Mouse (Mus musculus): ENCODE data around the gene Odam. TPM values are rescaled to one million over a fixed set of nuclear protein-coding genes. Genes with fewer than 3 reads are reported as not detected.

Odam gene
- total RNA-seq (2023): not detected

GRCm38 (mm10) chr5:87884729-87885128, at the start of gene Odam:
Odam (plus strand) TSS chr5:87885029.

GRCm38 (mm10) chr5:87925372-87925771, 40.5 kb downstream of the Odam start, which contains the start of gene Csn3:
Csn3 (plus strand) TSS chr5:87925579.

Other genes with a start within 250 kb of the Odam start
- not detected for gene Csn1s1, start 218.8 kb upstream of the Odam start, total RNA-seq (2023)
- gene Csn2, start 185.4 kb upstream of the Odam start, total RNA-seq (2023): not detected
- gene Csn1s2a, start 110.5 kb upstream of the Odam start, total RNA-seq (2023): not detected
- not detected for gene Csn1s2b, start 76.9 kb upstream of the Odam start, total RNA-seq (2023)
- gene Prr27, start 59.3 kb upstream of the Odam start, total RNA-seq (2023): not detected
- not detected for gene Csn3, start 40.5 kb downstream of the Odam start, total RNA-seq (2023)
- gene 2310003L06Rik, start 84.4 kb downstream of the Odam start, total RNA-seq (2023): not detected
- not detected for gene Gm28434, start 84.5 kb downstream of the Odam start, total RNA-seq (2023)
- not detected for gene Cabs1, start 94.4 kb downstream of the Odam start, total RNA-seq (2023)
- gene Smr3a, start 117.5 kb downstream of the Odam start, total RNA-seq (2023): not detected
- gene Smr2, start 201.5 kb downstream of the Odam start, total RNA-seq (2023): not detected
- not detected for gene Gm11116, start 226.5 kb downstream of the Odam start, total RNA-seq (2023)